Mouse (Mus musculus) spleen, adult 2 months (tissue): ENCODE data around the gene Synpr. TPM values are rescaled to one million over a fixed set of nuclear protein-coding genes. Genes with fewer than 3 reads are reported as not detected.

Experiments
- DNase-seq, 2 experiments: peaks; one replicate each; pipeline versions ENCODE4 v3.0.0 to v3.0.0-alpha.2; 2012 to 2021; ENCODE audit warnings: low spot score in 2 of 2, low read depth in 1 of 2
- H3K27ac ChIP-seq: fragments of 200-500 bp; 2 replicates; pipeline ENCODE4 v1.5.1; 2012; ENCODE audit warnings: low read length, inconsistent platforms; ENCODE audit not compliant: insufficient read depth
- H3K27me3 ChIP-seq: fragments of 200-500 bp; 2 replicates; pipeline ENCODE4 v1.6.1; 2012; ENCODE audit warnings: mild to moderate bottlenecking, moderate library complexity, low read length, inconsistent platforms; ENCODE audit not compliant: control insufficient read depth, insufficient read depth
- H3K36me3 ChIP-seq: fragments of 200-500 bp; 2 replicates; pipeline ENCODE4 v1.6.1; 2012; ENCODE audit warnings: mild to moderate bottlenecking, low read length, inconsistent platforms; ENCODE audit not compliant: control insufficient read depth, insufficient read depth
- H3K4me1 ChIP-seq: fragments of 200-500 bp; 2 replicates; pipeline ENCODE4 v1.6.1; 2011; ENCODE audit warnings: inconsistent platforms; ENCODE audit not compliant: control insufficient read depth, insufficient read depth, insufficient read length
- H3K4me3 ChIP-seq: fragments of 200-500 bp; 2 replicates; pipeline ENCODE4 v1.5.1; 2011; ENCODE audit warnings: mild to moderate bottlenecking, inconsistent platforms; ENCODE audit not compliant: insufficient read depth, insufficient read length; ENCODE audit errors: extremely low read depth
- CTCF ChIP-seq: fragments of 200-500 bp; IDR thresholded peaks from 2 replicates; pipeline ENCODE4 v1.5.1; 2011; ENCODE audit warnings: mild to moderate bottlenecking, inconsistent platforms; ENCODE audit not compliant: insufficient read depth, insufficient read length, insufficient replicate concordance; ENCODE audit errors: extremely low read depth
- POLR2A ChIP-seq: fragments of 200-500 bp; IDR thresholded peaks from 2 replicates; pipeline ENCODE4 v1.6.1; 2011; ENCODE audit warnings: low read depth, low read length, inconsistent platforms
- WGBS: fragments of 180-500 bp; shearing (Covaris S2); methylation state at CpG from one replicate; pipeline ENCODE4 v1.1.7; 2018; 5-methylcytosine and 5-hydroxymethylcytosine counted together
- polyA plus RNA-seq: library from polyadenylated mRNA; depleted of rRNA; stranded (reverse); fragments of >200 nt; gene quantifications from 2 replicates; pipeline ENCODE4 v1.2.3, GENCODE M21; 2012

The Synpr gene
- polyA plus RNA-seq, 1 experiment: not detected

DNA sequence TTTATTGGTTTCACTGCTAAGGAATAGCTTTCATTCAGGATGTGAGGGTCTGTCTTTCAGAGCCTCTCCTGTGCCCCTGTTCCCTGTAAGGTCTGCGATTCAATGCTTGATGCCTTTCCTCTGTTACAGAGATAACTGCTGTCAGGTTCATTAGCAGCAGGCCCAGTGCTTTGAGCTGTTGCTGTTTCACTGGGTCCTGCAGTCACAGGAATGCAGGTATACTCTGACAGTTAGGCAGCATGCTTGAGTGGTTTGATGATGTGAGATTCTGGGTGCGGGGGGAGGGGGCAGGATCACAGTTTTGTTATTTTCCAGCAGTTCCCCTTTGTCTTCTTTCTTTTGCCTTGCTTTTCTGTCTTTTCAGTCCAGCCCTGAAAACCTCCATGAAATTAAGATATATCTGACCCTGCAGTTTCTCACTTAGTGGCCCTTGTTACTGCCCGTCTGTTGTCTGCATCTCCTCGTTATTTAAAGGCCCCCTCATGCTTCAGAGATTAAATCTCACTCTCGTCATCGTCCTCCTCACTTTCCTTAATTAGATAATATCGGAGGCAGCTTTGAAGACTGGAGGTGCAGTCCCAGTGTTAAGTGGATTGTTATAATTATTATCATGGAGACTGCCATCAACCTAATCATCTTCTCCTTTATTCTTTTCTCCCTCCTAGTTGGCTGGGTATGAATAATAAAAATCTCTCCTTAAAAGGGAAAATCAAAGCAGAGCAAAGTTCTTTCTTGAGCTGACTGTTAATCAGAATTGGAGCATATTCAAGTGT lies 234.8 kb downstream of the Synpr start:
- WGBS: 83% methylated on average over 7 of the region's 7 CpGs
- no peak for TF ChIP-seq CTCF
- TF ChIP-seq POLR2A: no peak
- H3K4me1 ChIP-seq: no peaks in the 10 kb centered on the region
- no peak overlapping the region for H3K4me3 ChIP-seq
- no peak for DNase-seq
- H3K27me3 ChIP-seq: no peaks in the 10 kb centered on the region
- no peak overlapping the region for H3K27ac ChIP-seq
- H3K36me3 ChIP-seq: no peaks in the 10 kb centered on the region

DNA sequence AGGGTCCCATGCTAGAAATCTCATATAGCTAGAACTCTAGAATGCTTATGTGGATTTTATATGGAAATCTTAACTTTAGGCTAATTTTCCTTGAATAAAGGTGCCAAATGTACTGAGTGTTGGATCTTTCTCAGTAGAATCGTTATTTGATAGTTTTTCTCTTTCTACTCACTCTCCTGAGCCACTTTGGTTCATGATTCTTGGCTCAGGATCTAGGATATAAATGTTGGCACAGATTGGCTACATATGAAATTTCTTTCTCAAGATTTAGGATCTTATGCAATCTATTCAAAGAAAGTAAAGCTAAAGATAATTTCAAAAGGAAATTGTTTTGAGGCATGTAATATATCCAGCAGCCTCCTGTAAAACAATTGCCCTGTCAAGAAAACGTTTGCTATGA lies 263.2 kb downstream of the Synpr start:
- WGBS: 35% methylated on average over 2 of the region's 2 CpGs
- TF ChIP-seq POLR2A (no peak), CTCF (no peak)

DNA sequence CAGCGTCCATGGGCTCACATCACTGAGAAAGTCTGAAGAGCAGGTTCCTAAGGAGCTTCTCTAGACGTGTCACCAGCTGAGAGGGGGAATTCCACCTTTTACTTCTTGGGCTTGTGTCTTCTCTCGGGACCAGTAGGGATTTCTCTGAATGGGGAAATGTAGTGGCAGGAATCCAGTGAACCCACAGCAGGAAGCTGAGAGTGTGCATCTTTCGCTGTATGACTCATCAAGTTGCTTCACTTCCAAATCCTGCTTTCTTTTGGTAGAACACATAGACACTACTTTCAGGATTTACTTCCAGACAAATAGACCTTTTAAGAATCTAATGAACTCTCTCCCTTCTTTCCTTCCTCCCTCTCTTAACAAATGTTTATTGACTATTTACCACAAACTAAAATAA lies 266.6 kb downstream of the Synpr start:
- Histone ChIP-seq H3K4me3 (no peak overlapping the region), H3K4me1 (no peaks in the 10 kb centered on the region), H3K27me3 (no peaks in the 10 kb centered on the region), H3K27ac (no peak overlapping the region), H3K36me3 (no peaks in the 10 kb centered on the region)
- 62% methylated on average over 4 of the region's 4 CpGs for WGBS
- DNase-seq: no peak
- TF ChIP-seq POLR2A (no peak), CTCF (no peak)

More for the DNA sequence above, 263.2 kb downstream of the Synpr start:
- Histone ChIP-seq H3K4me3 (no peak overlapping the region), H3K4me1 (no peaks in the 10 kb centered on the region), H3K27me3 (no peaks in the 10 kb centered on the region), H3K36me3 (no peaks in the 10 kb centered on the region), H3K27ac (no peak overlapping the region)
- DNase-seq: no peak

DNA sequence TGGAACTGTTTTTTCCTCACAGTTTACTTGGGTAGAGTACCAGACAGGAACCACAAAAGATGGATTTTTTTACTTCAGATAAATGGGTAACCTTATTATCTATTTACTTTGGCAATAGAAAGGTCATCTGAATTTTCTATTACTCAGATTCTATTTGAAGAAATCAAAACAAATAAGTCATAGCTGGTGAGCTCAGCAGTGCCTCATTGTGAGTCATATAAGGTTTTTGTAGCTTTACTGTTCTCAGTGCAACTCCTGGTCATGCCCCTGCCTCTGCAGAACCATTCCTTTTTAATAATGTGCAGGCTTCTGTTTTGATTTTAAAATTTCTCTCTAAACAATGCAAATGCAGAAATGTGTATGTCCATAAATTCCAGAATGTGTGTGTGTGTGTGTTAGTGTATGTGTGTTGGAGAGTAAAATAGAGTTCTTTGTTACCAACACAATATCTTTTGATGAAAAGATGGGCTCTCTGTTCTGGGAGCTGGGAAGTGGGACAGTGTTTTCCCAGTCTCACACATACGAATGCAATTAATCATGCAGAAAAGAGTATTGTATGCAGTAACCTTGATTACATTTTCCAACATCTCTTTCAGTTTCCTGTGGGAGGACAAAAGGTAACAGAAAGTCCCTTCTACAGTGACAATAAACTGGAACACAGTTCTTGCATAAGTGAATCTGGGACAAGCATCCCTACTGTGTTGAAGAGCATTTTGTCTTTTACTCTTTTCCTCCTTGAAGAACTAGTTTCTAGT lies 269.2 kb downstream of the Synpr start:
- WGBS: 55% methylated on average over 1 of the region's 1 CpGs
- Histone ChIP-seq H3K4me1 (no peaks in the 10 kb centered on the region), H3K27ac (no peak overlapping the region), H3K4me3 (no peak overlapping the region), H3K27me3 (no peaks in the 10 kb centered on the region), H3K36me3 (no peaks in the 10 kb centered on the region)
- TF ChIP-seq CTCF (no peak), POLR2A (no peak)
- DNase-seq: no peak

DNA sequence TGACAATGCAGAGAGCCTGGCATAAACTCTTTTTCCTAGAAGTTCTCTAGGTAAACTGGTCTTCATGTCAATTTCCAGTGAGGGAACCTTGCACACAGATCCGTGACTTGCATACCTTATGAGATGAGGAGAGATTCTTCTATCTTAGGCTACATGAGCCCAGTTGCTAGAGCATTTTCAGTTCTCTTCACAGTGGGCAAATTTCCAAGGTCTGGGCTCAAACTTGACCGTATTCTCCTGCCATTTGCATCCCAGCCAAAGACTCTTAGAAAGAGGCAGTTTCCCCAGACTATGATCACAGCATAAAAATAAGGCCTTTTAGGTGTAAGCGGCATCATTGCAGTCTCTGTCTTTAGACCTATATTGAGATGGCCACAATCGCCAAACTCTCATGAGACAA lies 270.1 kb downstream of the Synpr start:
- H3K36me3 ChIP-seq: no peaks in the 10 kb centered on the region
- H3K4me1 ChIP-seq: no peaks in the 10 kb centered on the region
- TF ChIP-seq POLR2A: no peak
- no peaks in the 10 kb centered on the region for H3K27me3 ChIP-seq
- 82% methylated on average over 4 of the region's 4 CpGs for WGBS
- DNase-seq: no peak
- H3K27ac ChIP-seq: no peak overlapping the region
- no peak overlapping the region for H3K4me3 ChIP-seq

DNA sequence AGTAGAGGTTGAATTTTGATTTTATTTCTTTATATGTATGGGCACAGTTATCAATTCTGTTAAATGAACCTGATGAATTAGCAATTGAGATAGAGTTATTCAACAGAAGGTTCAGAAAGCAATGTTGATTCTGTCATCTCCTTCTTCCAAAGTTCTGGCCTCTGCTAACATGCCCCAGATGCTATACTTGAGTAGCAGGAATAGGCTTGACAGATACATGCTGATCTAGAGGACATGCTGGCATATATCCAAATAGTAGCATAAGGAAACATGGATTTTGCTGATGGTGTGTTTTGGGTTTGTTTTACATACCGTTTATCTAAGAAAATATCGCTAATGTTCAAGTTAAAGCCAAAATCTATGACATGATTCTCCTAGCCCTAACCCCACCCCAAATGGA lies 273.5 kb downstream of the Synpr start:
- no peak overlapping the region for H3K27ac ChIP-seq
- no peak for TF ChIP-seq CTCF
- no peak for TF ChIP-seq POLR2A
- DNase-seq: no peak
- WGBS: 90% methylated on average over 2 of the region's 2 CpGs
- no peaks in the 10 kb centered on the region for H3K4me1 ChIP-seq
- H3K36me3 ChIP-seq: no peaks in the 10 kb centered on the region
- no peak overlapping the region for H3K4me3 ChIP-seq
- no peaks in the 10 kb centered on the region for H3K27me3 ChIP-seq

DNA sequence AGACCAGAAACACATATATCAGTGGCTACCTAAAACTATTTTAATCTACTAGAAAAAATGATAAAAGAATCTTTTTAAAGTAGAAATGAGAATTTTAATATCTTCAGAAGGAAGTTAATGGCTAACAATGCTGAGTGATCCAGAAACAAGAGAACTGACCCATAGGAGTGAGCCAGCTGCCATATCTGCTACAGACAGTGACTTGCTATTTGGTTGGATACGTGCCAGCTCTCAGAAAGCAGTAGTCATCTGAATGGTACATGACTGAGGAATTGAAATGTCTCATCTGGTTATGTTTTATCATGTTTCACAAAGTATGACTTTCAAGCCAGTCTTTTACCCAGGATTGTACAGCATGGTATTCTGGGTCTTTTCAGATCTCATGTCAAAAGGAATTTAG lies 282.7 kb downstream of the Synpr start:
- TF ChIP-seq POLR2A: no peak
- no peak for TF ChIP-seq CTCF
- no peak for DNase-seq
- Histone ChIP-seq H3K27ac (no peak overlapping the region), H3K4me1 (no peaks in the 10 kb centered on the region), H3K4me3 (no peak overlapping the region), H3K27me3 (no peaks in the 10 kb centered on the region), H3K36me3 (no peaks in the 10 kb centered on the region)
- 59% methylated on average over 1 of the region's 1 CpGs for WGBS
